Mouse (Mus musculus) ES-E14 (cell line): ENCODE results near the gene Srgap2.

ENCODE experiments used
- CHD2 ChIP-seq: IDR thresholded peaks from 2 replicates; pipeline ENCODE4 v1.6.1; 2014; ENCODE audit warnings: mild to moderate bottlenecking, low read depth, low read length, inconsistent platforms
- ZNF384 ChIP-seq: IDR thresholded peaks from 2 replicates; pipeline ENCODE4 v1.6.1; 2012; ENCODE audit warnings: low read depth, low read length, inconsistent platforms

DNA sequence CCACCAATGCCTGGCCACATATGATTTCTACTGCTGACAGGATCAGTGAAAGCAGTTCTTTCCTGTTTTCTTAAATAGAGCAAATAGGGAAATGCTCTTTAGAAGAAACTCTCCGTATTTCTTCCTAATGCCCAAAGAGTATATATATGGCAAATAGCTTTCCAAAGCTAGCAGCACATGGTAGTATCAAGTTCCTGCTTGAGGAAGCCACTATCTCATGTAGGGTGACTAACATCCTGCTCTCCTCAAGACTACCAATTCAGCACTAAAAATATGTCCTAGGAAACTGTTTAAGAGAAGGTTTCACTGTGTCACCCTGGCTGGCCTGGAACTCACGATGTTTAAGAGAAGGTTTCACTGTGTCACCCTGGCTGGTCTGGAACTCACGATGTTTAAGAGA lies 166.4 kb downstream of the Srgap2 start:
- TF ChIP-seq CHD2 (no peak), ZNF384 (no peak)
